Mouse (Mus musculus) ES-E14 (cell line): ENCODE measurements around the gene Nanog. TPM values are rescaled to one million over a fixed set of nuclear protein-coding genes. Genes with fewer than 3 reads are reported as not detected.

Experiments used
- DNase-seq: peaks from one replicate; pipeline ENCODE4 v3.0.0-alpha.2; 2013; ENCODE audit warnings: low read depth, low spot score
- H3K27ac ChIP-seq: 2 replicates; pipeline ENCODE4 v1.5.1; 2012; ENCODE audit warnings: low read depth, mild to moderate bottlenecking, low read length, moderate library complexity, mixed read lengths; ENCODE audit not compliant: poor library complexity, insufficient read depth, severe bottlenecking
- H3K36me3 ChIP-seq: 2 replicates; pipeline ENCODE4 v1.6.1; 2012; ENCODE audit warnings: mild to moderate bottlenecking, low read length, moderate library complexity, mixed read lengths; ENCODE audit not compliant: control insufficient read depth, poor library complexity, insufficient read depth, severe bottlenecking
- H3K4me1 ChIP-seq, 2 experiments: fragments of 150-350 bp in 1 of 2; sonication (generic) in 1 of 2; 2 replicates each; pipeline ENCODE4 v1.6.1; 2012; ENCODE audit warnings: low read length in 2 of 2, mild to moderate bottlenecking in 1 of 2, mixed read lengths in 1 of 2; ENCODE audit not compliant: control insufficient read depth in 2 of 2, insufficient read depth in 2 of 2, poor library complexity in 1 of 2
- H3K4me3 ChIP-seq, 2 experiments: fragments of 150-350 bp in 1 of 2; sonication (generic) in 1 of 2; 2 replicates each; pipeline ENCODE4 v1.5.1; 2012; ENCODE audit warnings: low read length in 2 of 2, low read depth in 1 of 2, mild to moderate bottlenecking in 1 of 2, mixed read lengths in 1 of 2; ENCODE audit not compliant: insufficient read depth in 1 of 2, poor library complexity in 1 of 2, severe bottlenecking in 1 of 2
- H3K9ac ChIP-seq: 2 replicates; pipeline ENCODE4 v1.6.1; 2012; ENCODE audit warnings: low read depth, mild to moderate bottlenecking, low read length, mixed read lengths; ENCODE audit not compliant: poor library complexity, insufficient read depth, severe bottlenecking
- H3K9me3 ChIP-seq: fragments of 150-350 bp; sonication (generic); 2 replicates; pipeline ENCODE4 v1.6.1; 2012; ENCODE audit warnings: low read depth, mild to moderate bottlenecking, low read length; ENCODE audit not compliant: control insufficient read depth, insufficient read depth
- CHD2 ChIP-seq: IDR thresholded peaks from 2 replicates; pipeline ENCODE4 v1.6.1; 2014; ENCODE audit warnings: mild to moderate bottlenecking, low read depth, low read length, inconsistent platforms
- HCFC1 ChIP-seq: IDR thresholded peaks from 2 replicates; pipeline ENCODE4 v1.6.1; 2012; ENCODE audit warnings: low read length, inconsistent platforms, borderline replicate concordance; ENCODE audit not compliant: insufficient read depth
- MAFK ChIP-seq: IDR thresholded peaks from 2 replicates; pipeline ENCODE4 v1.6.1; 2014; ENCODE audit warnings: mild to moderate bottlenecking, low read depth, low read length, inconsistent platforms; ENCODE audit not compliant: insufficient read depth
- ZC3H11A ChIP-seq: IDR thresholded peaks from 2 replicates; pipeline ENCODE4 v1.6.1; 2012; ENCODE audit warnings: low read depth, mild to moderate bottlenecking, inconsistent platforms, low read length, borderline replicate concordance
- ZNF384 ChIP-seq: IDR thresholded peaks from 2 replicates; pipeline ENCODE4 v1.6.1; 2012; ENCODE audit warnings: low read depth, low read length, inconsistent platforms
- in situ Hi-C, 2 experiments: fragments of 600-800 bp; cut with MboI; formaldehyde crosslinking; loops; one replicate each; pipeline ENCODE4 v1.15.1; 2025; ENCODE audit warnings: low sequenced_read_pairs in 2 of 2, inconsistent platforms in 1 of 2; ENCODE audit not compliant: unreplicated experiment in 2 of 2
- total RNA-seq: library from RNA; depleted of rRNA; stranded (reverse); fragments of 300-350 nt; gene quantifications from 2 replicates; pipeline ENCODE4 v1.2.3, GENCODE M21; 2012

Gene Nanog
- total RNA-seq, 1 experiment = 138 TPM

- Histone ChIP-seq H3K9me3 (no peaks in the 10 kb centered on the region), H3K9ac (no peak overlapping the region), H3K4me1 (peaks cover 2 to 5% of the 10 kb centered on the region in 2 experiments; a peak in 1 of 4 replicates), H3K4me3 (no peak overlapping the region), H3K27ac (no peak overlapping the region), H3K36me3 (no peaks in the 10 kb centered on the region)
- TF ChIP-seq HCFC1 (no peak), ZC3H11A (no peak), MAFK (no peak), CHD2 (no peak), ZNF384 (no peak)
- DNase-seq = no peak
- in situ Hi-C loops = no loop called here
Observed at GRCm38 (mm10) chr6:122750579-122750978, 43.3 kb downstream of the Nanog start.

DNA sequence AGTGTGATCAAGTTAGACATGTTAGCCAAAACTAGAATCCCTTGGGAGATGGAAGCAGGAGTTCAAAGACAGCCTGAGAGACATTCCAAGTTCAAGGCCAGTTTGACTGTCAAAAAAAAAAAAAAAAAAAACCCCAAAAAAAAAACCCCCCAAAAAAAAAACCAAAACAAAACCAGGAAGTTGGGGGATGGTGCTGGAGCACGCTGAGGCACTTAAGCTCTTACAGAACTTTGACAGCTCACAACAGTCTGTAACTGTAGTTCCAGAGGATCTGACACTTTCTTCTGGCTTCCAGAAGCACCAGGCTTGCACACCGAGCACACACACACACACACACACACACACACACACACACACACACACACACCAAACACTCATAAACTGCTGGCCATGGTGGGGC is 48.6 kb downstream of the Nanog start:
- H3K27ac ChIP-seq = no peak overlapping the region
- H3K4me1 ChIP-seq = peaks cover 0 to 13% of the 10 kb centered on the region in 2 experiments; a peak in 3 of 4 replicates
- DNase-seq = no peak
- in situ Hi-C loops = no loop called here
- no peaks in the 10 kb centered on the region for H3K9me3 ChIP-seq
- no peaks in the 10 kb centered on the region for H3K36me3 ChIP-seq
- no peak overlapping the region for H3K4me3 ChIP-seq
- TF ChIP-seq HCFC1 = no peak
- TF ChIP-seq ZC3H11A = no peak
- TF ChIP-seq CHD2 = no peak
- no peak for TF ChIP-seq ZNF384
- no peak for TF ChIP-seq MAFK
- no peak overlapping the region for H3K9ac ChIP-seq

- H3K36me3 ChIP-seq = no peaks in the 10 kb centered on the region
- TF ChIP-seq CHD2 (no peak), ZNF384 (no peak), HCFC1 (no peak), ZC3H11A (no peak), MAFK (no peak)
- no peak overlapping the region for H3K4me3 ChIP-seq
- no peak overlapping the region for H3K9ac ChIP-seq
- no peak for DNase-seq
- H3K27ac ChIP-seq = no peak overlapping the region
- H3K9me3 ChIP-seq = no peaks in the 10 kb centered on the region
- in situ Hi-C loops = no loop called here
- H3K4me1 ChIP-seq = peaks cover 0 to 16% of the 10 kb centered on the region in 2 experiments; a peak in 2 of 4 replicates
Observed at GRCm38 (mm10) chr6:122758732-122759131, 51.4 kb downstream of the Nanog start.

DNA sequence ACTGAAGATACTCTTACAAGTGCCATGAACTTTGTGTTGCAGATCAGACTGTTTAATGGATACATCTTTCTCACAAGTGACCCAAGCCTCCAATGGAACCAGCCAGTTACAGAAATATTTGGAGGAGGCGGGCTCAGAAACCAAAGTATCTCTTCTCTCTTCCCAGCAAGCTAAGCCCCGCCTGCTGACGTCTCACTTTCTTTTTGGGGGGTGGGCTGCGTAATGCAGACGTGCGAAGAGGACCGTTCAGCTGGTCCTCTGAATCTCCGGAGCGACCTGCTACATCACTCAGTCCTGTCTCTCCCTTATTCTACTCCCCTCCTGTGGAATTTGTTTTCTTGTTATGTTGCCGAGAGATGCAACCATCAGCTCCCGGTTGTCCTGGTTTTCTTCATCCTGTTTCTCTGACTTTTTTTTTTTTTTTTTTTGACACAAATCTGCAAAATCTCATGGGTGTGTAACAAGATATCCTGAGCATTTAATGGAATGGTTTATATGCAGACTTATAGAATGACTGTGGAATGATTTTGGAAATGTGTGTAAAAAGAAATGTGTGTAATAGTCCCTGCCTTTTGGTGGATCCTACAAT is 53.8 kb downstream of the Nanog start:
- H3K9ac ChIP-seq = peak overlapping the region; percentile 50; the same call in 1 of the 2 replicates
- H3K36me3 ChIP-seq = no peaks in the 10 kb centered on the region
- peak; percentile 88 for TF ChIP-seq ZNF384
- TF ChIP-seq CHD2 = no peak
- TF ChIP-seq HCFC1 = no peak
- peak overlapping the region; percentile 65 to 72 for H3K4me3 ChIP-seq
- in situ Hi-C loops = no loop called here
- peaks cover 0 to 16% of the 10 kb centered on the region in 2 experiments; a peak in 2 of 4 replicates for H3K4me1 ChIP-seq
- H3K27ac ChIP-seq = peak overlapping the region; percentile 98; the same call in 1 of the 2 replicates
- H3K9me3 ChIP-seq = no peaks in the 10 kb centered on the region
- DNase-seq = peak; percentile 89

DNA sequence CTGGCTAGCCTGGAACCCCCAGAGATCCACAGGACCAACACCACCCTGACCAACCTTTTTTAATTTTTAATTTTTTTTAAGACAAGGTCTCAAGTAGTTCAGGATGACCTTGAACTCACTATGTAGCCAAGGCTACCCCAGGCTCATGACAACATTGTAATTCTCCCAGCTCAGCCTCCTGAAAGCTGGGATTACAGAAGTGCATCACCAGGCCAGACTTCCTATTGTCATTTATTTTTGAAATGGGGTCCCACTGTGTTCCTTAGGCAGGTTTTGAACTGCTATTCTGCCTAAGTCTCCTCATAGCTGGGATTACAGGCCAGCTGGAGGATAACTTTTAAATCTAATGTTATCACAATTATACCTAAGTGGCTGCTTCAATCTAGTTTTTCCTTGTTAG is 54.6 kb downstream of the Nanog start:
- peak overlapping the region; percentile 98; the same call in 1 of the 2 replicates for H3K27ac ChIP-seq
- TF ChIP-seq MAFK = no peak
- TF ChIP-seq CHD2 = no peak
- no peak for TF ChIP-seq ZC3H11A
- H3K9me3 ChIP-seq = no peaks in the 10 kb centered on the region
- no peaks in the 10 kb centered on the region for H3K36me3 ChIP-seq
- H3K4me1 ChIP-seq = peaks cover 0 to 18% of the 10 kb centered on the region in 2 experiments; a peak in 2 of 4 replicates
- peak overlapping the region; percentile 65 to 72; a peak in 2 of 4 replicates for H3K4me3 ChIP-seq
- no peak overlapping the region; the same call in 1 of the 2 replicates for H3K9ac ChIP-seq
- in situ Hi-C loops = no loop called here
- no peak for DNase-seq
